Mouse (Mus musculus) brain, embryonic 14.5 days (tissue): ENCODE measurements around the gene Igf1r.

Source experiments
- CTCF ChIP-seq: fragments of 200-500 bp; IDR thresholded peaks from 2 replicates; pipeline ENCODE4 v1.5.1; 2012; ENCODE audit warnings: inconsistent platforms, mild to moderate bottlenecking, moderate library complexity, borderline replicate concordance; ENCODE audit not compliant: insufficient read depth, insufficient read length; ENCODE audit errors: extremely low read depth
- POLR2A ChIP-seq: fragments of 200-500 bp; IDR thresholded peaks from 2 replicates; pipeline ENCODE4 v1.6.1; 2012; ENCODE audit warnings: mild to moderate bottlenecking, inconsistent platforms, borderline replicate concordance; ENCODE audit not compliant: poor library complexity, insufficient read depth, insufficient read length, severe bottlenecking; ENCODE audit errors: extremely low read depth

DNA sequence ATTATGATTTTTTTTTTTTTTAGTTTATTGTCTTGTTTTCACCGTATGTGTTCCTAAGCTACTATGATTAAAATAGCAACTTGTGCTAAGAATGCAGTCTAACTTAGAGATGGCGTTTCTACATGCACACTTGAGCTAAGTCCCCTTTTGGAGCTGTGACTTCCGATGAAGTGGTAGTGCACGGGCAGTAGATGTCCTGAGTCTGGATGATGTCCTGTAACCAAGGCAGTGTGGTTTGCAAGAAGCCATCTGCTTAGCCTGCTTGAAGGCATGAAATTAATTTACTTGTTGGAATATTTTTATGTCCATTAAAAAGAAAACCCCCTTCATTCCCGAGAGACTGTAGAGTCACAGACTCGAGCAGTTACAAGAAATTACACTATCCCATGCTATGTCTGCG, 116.7 kb downstream of the Igf1r start:
- no peak for TF ChIP-seq CTCF
- no peak for TF ChIP-seq POLR2A
